Mouse (Mus musculus) megakaryocyte, embryonic 14.5 days (primary cell): Measurements from ENCODE around the gene Large1. TPM values are rescaled to one million over a fixed set of nuclear protein-coding genes. Genes with fewer than 3 reads are reported as not detected.

Source experiments
- H3K27me3 ChIP-seq: replicated peaks from 2 replicates; pipeline ENCODE3; 2012; ENCODE audit warnings: inconsistent platforms
- H3K36me3 ChIP-seq: replicated peaks from 2 replicates; pipeline ENCODE3; 2012; ENCODE audit warnings: low read length, inconsistent platforms, mixed read lengths
- H3K4me1 ChIP-seq: 2 replicates; pipeline ENCODE4 v1.6.1; 2012; ENCODE audit warnings: inconsistent platforms
- H3K4me3 ChIP-seq: replicated peaks from 2 replicates; pipeline ENCODE3; 2012; ENCODE audit warnings: moderate library complexity, mild to moderate bottlenecking, inconsistent platforms
- H3K9me3 ChIP-seq: 2 replicates; pipeline ENCODE4 v1.6.1; 2012; ENCODE audit warnings: inconsistent platforms
- FLI1 ChIP-seq: IDR thresholded peaks from 2 replicates; pipeline ENCODE4 v1.6.1; 2012; ENCODE audit warnings: low read length, inconsistent platforms, mixed read lengths
- GATA1 ChIP-seq: IDR thresholded peaks from 3 replicates; pipeline ENCODE4 v1.6.1; 2012; ENCODE audit warnings: mixed read lengths, low read length, inconsistent platforms, borderline replicate concordance
- polyA plus RNA-seq: library from polyadenylated mRNA; stranded (reverse); fragments of >175 nt; gene quantifications from 2 replicates; pipeline ENCODE4 v1.2.3, GENCODE M21; 2012; ENCODE audit warnings: low replicate concordance; ENCODE audit not compliant: insufficient read depth

The Large1 gene
- polyA plus RNA-seq, 1 experiment: 0.07 TPM

DNA sequence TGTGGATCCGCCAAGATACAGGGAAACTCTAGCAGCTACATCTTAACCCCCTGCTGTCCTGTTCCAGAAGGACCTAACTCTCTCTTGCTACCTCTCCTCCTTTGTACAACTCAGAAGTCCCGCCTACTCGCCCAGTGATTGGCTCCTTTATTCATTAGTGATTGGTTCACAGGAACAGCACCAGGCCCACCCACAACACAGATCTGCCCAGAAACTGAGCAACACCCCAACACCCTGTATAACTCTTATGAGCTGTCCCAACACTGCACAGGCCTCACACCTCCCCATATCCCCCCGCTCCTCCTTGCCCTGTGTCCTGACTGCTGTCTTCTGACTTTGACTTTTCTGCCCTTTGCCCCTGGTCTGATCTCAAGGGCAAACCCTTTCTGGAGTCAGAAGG, 587.6 kb downstream of the Large1 start:
- Histone ChIP-seq H3K9me3 (no peaks in the 10 kb centered on the region; the same call in 1 of the 2 replicates), H3K27me3 (no peaks in the 10 kb centered on the region), H3K36me3 (peaks cover 61% of the 10 kb centered on the region), H3K4me1 (peaks cover 71% of the 10 kb centered on the region), H3K4me3 (peak overlapping the region; percentile 62)
- TF ChIP-seq FLI1: no peak
- no peak for TF ChIP-seq GATA1
